Comparison of ENCODE assay signal across 21 mouse cellular contexts in the genomic region with DNA sequence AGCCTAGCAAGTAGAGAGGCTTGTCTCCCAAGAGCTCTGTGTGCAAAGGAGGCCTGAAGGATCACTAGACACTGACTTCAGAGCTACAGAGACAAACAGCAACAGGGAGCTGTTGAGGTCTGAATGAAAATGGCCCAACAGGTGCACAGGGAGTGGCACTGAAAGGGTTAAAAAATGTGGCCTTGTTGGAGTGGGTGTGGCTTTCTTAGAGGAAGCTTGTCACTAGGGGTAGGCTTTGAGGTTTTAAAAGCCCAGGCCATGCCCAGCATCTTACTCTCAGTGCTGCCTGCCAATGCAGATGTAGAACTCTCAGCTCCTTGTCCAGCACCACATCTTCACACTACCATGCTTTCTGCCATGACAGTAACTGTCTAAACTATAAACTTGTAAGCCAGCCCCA. TPM values are rescaled to one million over a fixed set of nuclear protein-coding genes. Genes with fewer than 3 reads are reported as not detected.
DNase-seq lines count a peak whose midpoint lies in the region; ATAC-seq lines count a peak whose summit lies in the region.
"Had no signal": no experiment of that assay in that cellular context is flagged by ENCODE, and none has a peak within 500 bp of the region (broad histone marks: within the 10 kb centered on the region; RNA-seq: fewer than 3 reads in every experiment).

No protein-coding gene starts in this region.

- DNase-seq in midbrain, embryonic 11.5 days (ENCODE audit: low spot score, missing footprints) = peak; percentile 89
- DNase-seq in ES-CJ7 (ENCODE audit: low read depth, low spot score) = peak; percentile 42
- DNase-seq in c-Kit-positive CD71-positive TER-119-positive erythroid progenitor cells, embryonic 14.5 days (ENCODE audit: low spot score) = peak; percentile 20
- DNase-seq in splenic B cell, adult 2 months (ENCODE audit: low read depth, low spot score) = peak; percentile 7
- DNase-seq in left cerebral cortex, adult 18-20 months (ENCODE audit: low spot score in 2 of 2) = no peak
- DNase-seq: adrenal gland, postnatal 36 days; cerebellum, adult 9-11 months; gastrocnemius, postnatal 36 days; kidney, adult 11 months; kidney, postnatal 10 days; layer of hippocampus, postnatal 36 days; thymus, postnatal 36 days had no signal

- H3K9me3 ChIP-seq in midbrain, embryonic 11.5 days (ENCODE audit: control insufficient read depth, low read length) = no peaks in the 10 kb centered on the region
- no peaks in the 10 kb centered on the region for H3K9me3 ChIP-seq in midbrain, embryonic 15.5 days
- H3K9me3 ChIP-seq: forebrain, embryonic 13.5 days; G1E had no signal

- H3K4me1 ChIP-seq in midbrain, embryonic 11.5 days (ENCODE audit: control insufficient read depth, insufficient read depth, low read length) = no peaks in the 10 kb centered on the region
- 0 out of 2 replicates have a peak, but pooled peaks cover 5% of the 10 kb centered on the region for H3K4me1 ChIP-seq in midbrain, embryonic 15.5 days

- no peaks in the 10 kb centered on the region for H3K36me3 ChIP-seq in midbrain, embryonic 11.5 days (ENCODE audit: control insufficient read depth, insufficient read depth, low read length)
- no peaks in the 10 kb centered on the region for H3K36me3 ChIP-seq in midbrain, embryonic 15.5 days (replicated peaks)
- no peaks in the 10 kb centered on the region for H3K36me3 ChIP-seq in splenic B cell, adult 2 months (ENCODE audit: control insufficient read depth, insufficient read depth, low read length, poor library complexity, severe bottlenecking)

- no peak overlapping the region for H3K4me2 ChIP-seq in midbrain, embryonic 11.5 days
- no peak overlapping the region for H3K4me2 ChIP-seq in midbrain, embryonic 15.5 days
- H3K4me2 ChIP-seq: forebrain, embryonic 13.5 days had no signal

- no peak overlapping the region for H3K27ac ChIP-seq in midbrain, embryonic 11.5 days (ENCODE audit: low read depth, low read length)
- H3K27ac ChIP-seq in midbrain, embryonic 15.5 days = no peak overlapping the region
- H3K27ac ChIP-seq: forebrain, embryonic 13.5 days had no signal

- H3K27me3 ChIP-seq in midbrain, embryonic 11.5 days (ENCODE audit: control insufficient read depth, insufficient read depth, low read length) = no peaks in the 10 kb centered on the region
- H3K27me3 ChIP-seq in midbrain, embryonic 15.5 days (replicated peaks) = no peaks in the 10 kb centered on the region
- no peaks in the 10 kb centered on the region; the same call in 1 of the 2 replicates for H3K27me3 ChIP-seq in splenic B cell, adult 2 months (ENCODE audit: control insufficient read depth, insufficient read depth, low read length, poor library complexity, severe bottlenecking)
- H3K27me3 ChIP-seq: forebrain, embryonic 13.5 days had no signal

- ATAC-seq in midbrain, embryonic 11.5 days (ENCODE audit: low FRiP score) = no peak
- ATAC-seq in midbrain, embryonic 15.5 days (replicated peaks) = no peak
- no peak for ATAC-seq in frontal cortex, adult (ENCODE audit: low TSS enrichment)
- ATAC-seq: forebrain, embryonic 13.5 days; lung, postnatal 0 days had no signal

- H3K9ac ChIP-seq in midbrain, embryonic 11.5 days (ENCODE audit: low read length) = no peak overlapping the region
- no peak overlapping the region for H3K9ac ChIP-seq in midbrain, embryonic 15.5 days
- H3K9ac ChIP-seq: forebrain, embryonic 13.5 days had no signal

- no peak overlapping the region for H3K4me3 ChIP-seq in midbrain, embryonic 11.5 days (ENCODE audit: low read depth, low read length)
- H3K4me3 ChIP-seq in midbrain, embryonic 15.5 days = no peak overlapping the region
- H3K4me3 ChIP-seq: erythroblast, embryonic 14.5 days; forebrain, embryonic 13.5 days had no signal

RNA-seq across cellular contexts. Expression of gene Camsap2, which starts 29.6 kb away (rescaled TPM):
- 32.7 and 35.3 TPM in 2 replicates for polyA plus RNA-seq in midbrain, embryonic 11.5 days (2014; fragmentation: Nextera tagmentation; extraction: Ambion mirVana)
- 31.1 and 31.2 TPM in 2 replicates for polyA plus RNA-seq in midbrain, embryonic 15.5 days (2015; fragmentation: Nextera tagmentation; extraction: Ambion mirVana)
- 100 to 1,000 TPM; 131 to 133 TPM for total RNA-seq in left cerebral cortex, adult 18-20 months (2021)

RNA-seq across cellular contexts. Expression of gene Gpr25, which starts 55.6 kb away (rescaled TPM):
- not detected in 2 replicates for polyA plus RNA-seq in midbrain, embryonic 11.5 days (2014; fragmentation: Nextera tagmentation; extraction: Ambion mirVana)
- polyA plus RNA-seq in midbrain, embryonic 15.5 days (2015; fragmentation: Nextera tagmentation; extraction: Ambion mirVana) = 0.49 and 0.62 TPM in 2 replicates
- 1 to 10 TPM; 3.8 to 4.2 TPM for total RNA-seq in left cerebral cortex, adult 18-20 months (2021)
- total RNA-seq: adrenal gland, postnatal 36 days; G1E; gastrocnemius, postnatal 36 days; hematopoietic stem cell, adult 5-6 weeks had no signal
- polyA plus RNA-seq: erythroblast, embryonic 14.5 days; forebrain, embryonic 13.5 days; G1E; liver, embryonic 16.5 days; lung, postnatal 0 days; neural tube, embryonic 11.5 days had no signal

Comparison
In these comparisons a context has a peak if more than half of its experiments do, and no peak if none do; other contexts are left out.
1. DNase-seq: peak in midbrain, embryonic 11.5 days (single experiment), ES-CJ7 (single experiment), c-Kit-positive CD71-positive TER-119-positive erythroid progenitor cells, embryonic 14.5 days (single experiment) and splenic B cell, adult 2 months (single experiment); none in left cerebral cortex, adult 18-20 months (0 of 2).